Mouse (Mus musculus) MEL (cell line): ENCODE measurements at regions not wholly inside any gene's neighbourhood (a gene's known extent, or its start where the extent isn't known, plus 50 kb on each side); places are given as distances from the start of the nearest gene placed in this dataset.

Experiments used
- CTCF ChIP-seq, 3 experiments: IDR thresholded peaks in 2 of 3; conservative IDR thresholded peaks in 1 of 3; 2 replicates each; pipeline ENCODE4 v1.5.1; 2011 to 2012; ENCODE audit warnings: low read length in 3 of 3, low read depth in 2 of 3, mild to moderate bottlenecking in 2 of 3, improper control_type of control experiment in 1 of 3, inconsistent platforms in 1 of 3, mixed read lengths in 1 of 3, moderate library complexity in 1 of 3; ENCODE audit not compliant: control insufficient read depth in 1 of 3, insufficient read depth in 1 of 3, poor library complexity in 1 of 3, severe bottlenecking in 1 of 3
- MYC ChIP-seq: IDR thresholded peaks from 2 replicates; pipeline ENCODE4 v1.6.1; 2011; ENCODE audit warnings: low read depth, mild to moderate bottlenecking, low read length, improper control_type of control experiment, moderate library complexity
- NRF1 ChIP-seq: IDR thresholded peaks from 2 replicates; pipeline ENCODE4 v1.6.1; 2014; ENCODE audit warnings: low read depth, mild to moderate bottlenecking, inconsistent platforms, low read length, improper control_type of control experiment, moderate library complexity; ENCODE audit not compliant: poor library complexity, insufficient read depth, severe bottlenecking
- POLR2A ChIP-seq, 2 experiments: IDR thresholded peaks; 2 replicates each; pipeline ENCODE4 v1.6.1; 2011 to 2012; ENCODE audit warnings: low read length in 2 of 2, mild to moderate bottlenecking in 2 of 2, control low read depth in 1 of 2, improper control_type of control experiment in 1 of 2, low read depth in 1 of 2, moderate library complexity in 1 of 2; ENCODE audit not compliant: control insufficient read depth in 1 of 2, insufficient read depth in 1 of 2, poor library complexity in 1 of 2
- TBP ChIP-seq: IDR thresholded peaks from 2 replicates; pipeline ENCODE4 v1.8.0; 2011; ENCODE audit warnings: low read depth, low read length, improper control_type of control experiment
- ZKSCAN1 ChIP-seq: IDR thresholded peaks from 2 replicates; pipeline ENCODE4 v1.6.1; 2012; ENCODE audit warnings: low read depth, mild to moderate bottlenecking, inconsistent platforms, low read length, improper control_type of control experiment, moderate library complexity

GRCm38 (mm10) chr5:144668060-144668459 lies 93.6 kb downstream of the Tmem130 start:
- TF ChIP-seq NRF1 (no peak), POLR2A (IDR thresholded peaks at IDR 0.05; ENCODE audit: control insufficient read depth in 1 of 2, insufficient read depth in 1 of 2, low read depth in 1 of 2, low read length in 2 of 2, poor library complexity in 1 of 2) (no peak), CTCF (IDR thresholded peaks at IDR 0.05 in 2 of 3, conservative IDR thresholded peaks at IDR 0.05 in 1 of 3; ENCODE audit: control insufficient read depth in 1 of 3, insufficient read depth in 1 of 3, low read depth in 2 of 3, low read length in 3 of 3, poor library complexity in 1 of 3, severe bottlenecking in 1 of 3) (no peak), ZKSCAN1 (no peak), MYC (no peak), TBP (no peak)
